Mouse (Mus musculus) ovary, postnatal 10 days (tissue): ENCODE data around the gene Hemgn.

Experiments
- DNase-seq: peaks from one replicate; pipeline ENCODE4 v3.0.0; 2022; ENCODE audit warnings: low spot score

The Hemgn gene

DNA sequence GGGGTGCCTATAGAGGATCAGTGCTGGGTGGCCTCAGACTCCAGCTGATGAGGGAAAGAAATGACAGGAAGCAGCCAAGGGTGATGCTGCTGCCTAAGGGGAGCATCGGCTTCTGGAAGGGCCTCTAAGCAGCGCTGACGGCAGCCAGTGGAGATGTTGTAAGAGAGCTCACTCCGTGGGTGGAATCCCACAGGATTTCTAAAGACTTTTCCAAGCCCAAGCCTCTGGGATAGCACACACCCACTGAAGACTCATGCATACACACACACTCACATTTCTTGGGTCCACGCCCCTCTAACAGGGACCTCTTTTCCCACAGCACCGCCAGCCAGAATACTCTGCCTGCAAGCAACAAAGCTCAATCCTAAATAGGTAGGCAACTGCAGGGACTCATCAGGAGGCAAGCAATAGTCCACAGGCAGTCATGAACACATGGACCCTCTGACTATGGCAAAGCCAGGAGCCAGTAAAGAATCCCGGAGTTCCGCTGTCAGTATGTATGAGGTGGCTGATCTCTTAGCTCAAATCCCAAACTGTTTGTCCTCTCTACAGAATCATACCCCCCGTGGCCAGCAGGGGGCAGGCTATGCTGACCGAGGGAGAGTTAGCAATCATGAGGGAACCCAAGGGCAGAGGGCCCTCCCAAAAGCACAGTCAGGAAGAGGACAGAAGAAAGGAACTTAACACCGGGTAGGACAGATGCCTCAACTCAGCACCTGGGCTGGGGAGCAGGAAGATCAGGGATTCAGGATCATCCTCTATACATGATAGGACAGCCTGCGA is 56.8 kb downstream of the Hemgn start:
- no peak for DNase-seq

DNA sequence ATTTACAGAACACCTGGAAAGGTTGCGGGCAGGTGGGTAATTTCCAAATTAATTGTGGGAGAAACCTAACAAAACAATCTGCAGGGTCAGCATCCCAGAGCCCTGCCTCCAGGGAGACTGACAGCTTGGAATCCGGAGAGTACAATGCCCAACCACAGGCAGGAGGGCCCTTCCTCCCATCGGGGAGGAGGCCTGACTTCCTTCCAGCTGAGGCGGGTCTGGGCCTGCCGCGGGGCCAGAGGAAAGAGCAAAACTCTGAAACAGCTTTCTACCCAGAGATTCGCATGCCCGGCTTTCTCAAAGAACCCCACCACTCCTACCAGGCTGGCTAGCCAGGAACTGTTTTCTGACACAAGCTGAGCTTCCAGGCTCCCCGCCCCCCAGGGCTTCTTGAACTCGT is 60.3 kb downstream of the Hemgn start:
- no peak for DNase-seq

DNA sequence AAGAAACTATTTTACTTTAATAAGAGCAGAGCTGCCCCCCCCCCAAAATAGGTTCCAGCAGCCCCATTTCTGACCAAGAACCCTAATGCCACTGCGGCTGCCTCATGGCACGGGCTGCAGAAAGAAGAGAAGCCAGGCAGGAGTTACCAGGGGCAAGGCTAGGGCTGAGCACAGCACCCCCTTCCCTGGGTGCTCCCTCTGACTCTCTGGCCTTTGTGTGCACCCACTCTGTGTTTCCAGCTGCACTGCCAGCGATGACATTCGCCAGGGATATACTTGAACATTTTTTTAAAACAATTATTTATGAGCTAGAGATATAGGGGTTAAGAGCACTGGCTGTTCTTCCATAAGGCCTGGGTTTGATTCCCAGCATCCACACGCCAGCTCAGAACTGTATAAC is 63.8 kb downstream of the Hemgn start:
- no peak for DNase-seq

DNA sequence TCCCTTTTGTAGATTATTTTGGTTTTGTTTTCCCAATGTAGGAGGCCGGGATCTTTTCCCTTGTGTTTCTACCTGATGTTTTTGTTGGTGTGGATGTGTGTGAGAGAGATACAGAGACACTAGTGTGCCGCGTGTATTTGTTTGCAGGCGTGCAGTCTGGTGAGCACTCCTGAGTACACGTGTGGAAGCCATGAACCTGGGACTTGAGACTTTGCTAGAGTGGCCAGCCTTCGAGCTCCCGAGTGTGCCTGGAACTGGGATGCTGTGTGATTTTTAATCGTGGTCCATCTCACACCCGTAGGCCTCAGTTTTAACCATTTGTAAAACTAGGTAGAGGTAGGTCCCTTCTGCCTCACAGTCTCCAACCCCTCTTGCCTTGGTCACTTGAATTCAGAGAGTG is 64.4 kb downstream of the Hemgn start:
- DNase-seq = no peak

DNA sequence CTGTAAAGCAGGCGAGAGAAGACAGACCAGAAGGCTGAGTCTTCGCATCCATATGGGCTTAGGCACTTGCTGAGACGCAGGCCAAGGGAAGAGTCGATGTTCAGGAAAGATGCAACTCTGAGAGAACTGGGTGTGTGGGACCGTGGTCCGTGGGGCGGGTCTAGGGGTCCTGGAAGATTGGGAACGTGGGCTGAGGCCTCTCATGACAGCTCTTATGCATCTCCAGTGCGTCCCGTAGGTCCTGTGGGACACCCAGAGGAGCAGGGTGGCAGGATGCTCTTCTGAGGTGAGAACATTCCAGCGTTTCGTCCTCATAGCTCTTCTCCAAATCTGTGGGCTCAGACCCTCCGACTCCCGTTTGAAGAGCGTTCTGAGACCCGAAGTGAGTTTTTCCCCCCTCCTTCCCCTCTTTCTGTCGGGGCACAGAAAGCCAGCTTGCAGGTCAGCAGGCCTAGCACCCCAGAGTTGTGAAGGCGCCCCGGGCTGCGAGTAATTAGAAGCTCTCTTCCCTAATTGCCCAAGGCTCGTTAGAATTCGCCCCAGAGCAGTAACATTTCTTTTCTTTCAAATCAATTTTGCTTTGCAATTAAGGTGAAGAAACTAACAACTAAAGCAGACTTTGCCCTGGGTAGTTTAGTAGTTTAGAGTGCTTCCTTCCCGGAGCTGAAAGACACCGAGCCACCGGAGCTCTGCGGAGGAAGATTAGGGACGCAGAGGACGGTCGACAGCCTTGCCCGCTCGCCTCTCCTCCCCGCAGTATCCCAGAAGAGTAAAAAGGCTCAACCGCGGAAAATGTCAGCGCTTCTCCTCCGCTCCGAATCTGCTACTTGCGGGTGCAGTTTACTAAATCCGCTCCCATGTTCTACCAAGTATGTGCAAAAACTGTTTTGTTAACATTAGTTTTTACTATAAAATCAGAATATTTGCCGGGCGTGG is 65.5 kb downstream of the Hemgn start:
- no peak for DNase-seq

DNA sequence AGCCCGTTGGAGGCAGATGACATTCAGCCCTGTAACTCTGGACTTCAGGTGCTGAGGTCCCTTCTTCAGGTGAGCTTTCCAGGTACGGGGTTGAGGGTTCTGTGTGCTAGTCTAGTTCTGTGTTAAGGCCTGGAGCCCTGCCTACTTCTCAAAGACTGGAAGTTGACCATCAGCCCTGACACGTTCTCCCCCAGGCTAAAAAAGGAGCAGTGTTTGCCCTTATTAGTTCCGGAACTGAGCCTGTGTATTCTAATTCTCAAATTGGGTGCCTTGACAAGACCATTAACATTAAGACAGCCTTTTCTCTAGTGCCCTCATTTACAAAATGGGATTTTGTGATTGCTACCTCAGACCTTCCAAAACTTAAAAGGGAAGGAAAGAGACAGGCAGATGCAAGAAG is 66.2 kb downstream of the Hemgn start:
- no peak for DNase-seq

DNA sequence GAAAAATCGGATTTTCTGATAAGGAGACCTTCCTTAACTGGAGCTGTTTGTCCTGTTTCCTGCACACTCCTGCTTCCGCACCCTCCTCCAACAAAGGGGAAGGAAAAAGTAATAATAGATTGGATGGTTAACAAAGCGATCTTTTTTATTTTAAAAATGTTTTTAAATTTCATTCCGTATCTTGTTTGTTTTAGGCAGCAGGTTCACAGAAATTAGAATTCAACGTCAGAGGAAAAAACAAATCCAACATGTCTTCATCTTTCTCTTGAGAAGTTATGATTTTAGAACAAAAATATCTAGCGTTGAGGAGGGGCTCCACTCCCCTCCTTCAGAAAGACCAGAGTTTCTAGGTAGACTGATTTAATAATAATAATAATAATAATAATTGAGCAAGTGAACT is 67.1 kb downstream of the Hemgn start:
- no peak for DNase-seq

DNA sequence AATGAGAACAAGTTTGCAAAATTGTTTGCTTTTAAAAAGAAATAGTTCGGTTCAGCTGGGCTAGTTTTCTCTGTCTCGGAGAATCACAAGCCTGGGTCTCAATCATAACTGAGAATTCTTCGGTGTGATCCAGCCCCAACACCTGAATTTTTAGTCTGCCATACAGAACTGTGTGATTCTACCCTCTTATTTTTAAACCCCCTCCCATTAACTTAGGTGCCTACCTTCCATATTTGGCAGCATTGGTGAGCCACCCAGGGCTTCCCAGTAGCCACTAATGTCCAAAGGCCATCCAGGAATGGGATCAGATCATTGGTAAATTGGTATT is 67.6 kb downstream of the Hemgn start:
- DNase-seq = no peak

DNA sequence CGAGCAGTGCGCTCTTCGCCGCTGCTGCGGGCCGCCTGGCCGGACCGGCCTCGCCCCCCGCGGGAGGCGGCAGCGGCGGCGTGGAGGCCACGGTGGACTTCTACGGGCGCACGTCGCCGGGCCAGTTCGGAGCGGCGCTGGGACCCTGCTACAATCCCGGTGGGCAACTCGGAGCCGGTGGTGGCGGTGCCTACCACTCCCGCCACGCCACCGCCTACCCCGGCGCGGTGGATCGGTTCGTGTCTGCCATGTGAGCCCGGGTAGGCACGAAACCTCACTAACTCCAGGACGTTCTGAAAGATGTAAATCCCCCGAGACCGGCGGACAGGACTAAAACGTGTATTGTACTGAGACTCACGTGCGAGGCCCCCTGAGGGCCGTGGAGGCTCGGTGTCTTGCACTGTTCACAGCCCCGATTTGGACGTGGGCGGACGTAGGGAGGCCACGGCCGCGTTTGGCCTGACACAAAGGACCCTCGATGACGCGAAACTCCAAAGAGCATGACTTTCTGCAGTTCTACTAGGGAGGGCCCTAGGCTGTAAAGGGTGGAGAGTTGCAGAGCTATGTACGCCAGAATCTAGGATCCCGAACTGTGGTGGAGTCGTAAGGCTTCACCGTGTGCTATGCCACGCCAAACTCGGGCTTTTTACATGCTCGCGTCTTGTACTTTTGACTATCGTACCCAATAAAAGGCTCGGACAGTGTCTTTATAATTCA is 68.1 kb downstream of the Hemgn start:
- DNase-seq = no peak

DNA sequence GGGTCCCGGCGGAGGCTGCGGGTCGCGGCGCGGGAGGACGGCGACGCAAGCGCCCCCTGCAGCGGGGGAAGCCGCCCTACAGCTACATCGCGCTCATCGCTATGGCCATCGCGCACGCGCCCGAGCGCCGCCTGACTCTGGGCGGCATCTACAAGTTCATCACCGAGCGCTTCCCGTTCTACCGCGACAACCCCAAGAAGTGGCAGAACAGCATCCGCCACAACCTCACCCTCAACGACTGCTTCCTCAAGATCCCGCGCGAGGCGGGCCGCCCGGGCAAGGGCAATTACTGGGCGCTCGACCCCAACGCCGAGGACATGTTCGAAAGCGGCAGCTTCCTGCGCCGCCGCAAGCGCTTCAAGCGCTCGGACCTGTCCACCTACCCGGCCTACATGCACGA is 69.0 kb downstream of the Hemgn start:
- no peak for DNase-seq
